Mouse (Mus musculus) liver, embryonic 16.5 days (tissue): ENCODE data around the gene Rab9. TPM values are rescaled to one million over a fixed set of nuclear protein-coding genes. Genes with fewer than 3 reads are reported as not detected.

Experiments used
- ATAC-seq: fragments of 200-750 bp; cut with Nextera tagmentation; 2 replicates; pipeline ENCODE4 v1.8.0; 2017; ENCODE audit warnings: low read depth, mild to moderate bottlenecking, moderate number of reproducible peaks, moderate library complexity
- H3K27ac ChIP-seq: fragments of 300-500 bp; sonication (generic); 2 replicates; pipeline ENCODE4 v1.5.1; 2014; ENCODE audit warnings: mild to moderate bottlenecking, low read length
- H3K27me3 ChIP-seq: fragments of 300-500 bp; sonication (generic); 2 replicates; pipeline ENCODE4 v1.6.1; 2014; ENCODE audit warnings: low read depth, low read length, mixed read lengths; ENCODE audit not compliant: control insufficient read depth, insufficient read depth
- H3K36me3 ChIP-seq: fragments of 300-500 bp; sonication (generic); 2 replicates; pipeline ENCODE4 v1.6.1; 2014; ENCODE audit warnings: mild to moderate bottlenecking; ENCODE audit not compliant: control insufficient read depth, insufficient read depth
- H3K4me1 ChIP-seq: fragments of 300-500 bp; sonication (generic); 2 replicates; pipeline ENCODE4 v1.6.1; 2014; ENCODE audit warnings: low read depth, low read length, mixed read lengths; ENCODE audit not compliant: control insufficient read depth
- H3K4me2 ChIP-seq: fragments of 300-500 bp; sonication (generic); 2 replicates; pipeline ENCODE4 v1.6.1; 2014; ENCODE audit warnings: low read depth, low read length, mixed read lengths
- H3K4me3 ChIP-seq: fragments of 300-500 bp; sonication (generic); 2 replicates; pipeline ENCODE4 v1.5.1; 2014; ENCODE audit warnings: low read depth, mild to moderate bottlenecking, low read length
- H3K9ac ChIP-seq: fragments of 300-500 bp; sonication (generic); 2 replicates; pipeline ENCODE4 v1.6.1; 2014; ENCODE audit warnings: low read depth, low read length
- H3K9me3 ChIP-seq: fragments of 300-500 bp; sonication (generic); replicated peaks from 2 replicates; pipeline ENCODE4 v1.6.1; 2016; ENCODE audit warnings: low read length; ENCODE audit not compliant: control insufficient read depth
- WGBS: fragments of 180-500 bp; shearing (Covaris S2); extraction: QIAGEN DNeasy Blood & Tissue Kit; methylation state at CpG from one replicate; pipeline ENCODE4 v1.1.7; 2014; ENCODE audit not compliant: insufficient replicate concordance; 5-methylcytosine and 5-hydroxymethylcytosine counted together
- polyA plus RNA-seq: library from polyadenylated mRNA; unstranded; fragments of >200 nt; fragmentation: Nextera tagmentation; extraction: Ambion mirVana; gene quantifications from 2 replicates; pipeline ENCODE4 v1.2.1, GENCODE M21; 2015

Gene Rab9
- polyA plus RNA-seq, 1 experiment from 2014 or later, result 22.7 TPM

DNA sequence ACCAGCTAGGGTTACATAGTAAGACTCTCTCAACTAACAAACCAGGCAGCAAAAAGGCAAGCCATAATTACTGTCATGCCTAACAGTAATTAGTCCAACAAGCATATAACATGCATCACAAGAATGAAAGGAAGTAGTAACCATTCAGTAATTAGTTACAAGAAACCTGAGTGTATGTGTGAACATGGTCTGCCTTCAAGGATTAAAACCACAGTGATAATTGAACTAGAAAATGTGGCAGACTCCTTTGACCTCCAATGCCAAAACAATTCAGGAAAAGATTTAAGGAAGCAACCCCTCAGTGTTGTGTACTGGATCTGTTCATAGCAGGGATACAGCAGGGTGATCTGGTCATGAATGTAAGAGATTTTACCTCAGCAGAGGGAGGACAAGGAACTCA is 31.4 kb upstream of the Rab9 start:
- Histone ChIP-seq H3K27ac (no peak overlapping the region), H3K9ac (no peak overlapping the region), H3K27me3 (no peaks in the 10 kb centered on the region), H3K4me1 (peaks cover 7% of the 10 kb centered on the region), H3K9me3 (no peaks in the 10 kb centered on the region), H3K36me3 (no peaks in the 10 kb centered on the region), H3K4me2 (peak overlapping the region; percentile 55; the same call in 1 of the 2 replicates), H3K4me3 (no peak overlapping the region)
- no peak for ATAC-seq

DNA sequence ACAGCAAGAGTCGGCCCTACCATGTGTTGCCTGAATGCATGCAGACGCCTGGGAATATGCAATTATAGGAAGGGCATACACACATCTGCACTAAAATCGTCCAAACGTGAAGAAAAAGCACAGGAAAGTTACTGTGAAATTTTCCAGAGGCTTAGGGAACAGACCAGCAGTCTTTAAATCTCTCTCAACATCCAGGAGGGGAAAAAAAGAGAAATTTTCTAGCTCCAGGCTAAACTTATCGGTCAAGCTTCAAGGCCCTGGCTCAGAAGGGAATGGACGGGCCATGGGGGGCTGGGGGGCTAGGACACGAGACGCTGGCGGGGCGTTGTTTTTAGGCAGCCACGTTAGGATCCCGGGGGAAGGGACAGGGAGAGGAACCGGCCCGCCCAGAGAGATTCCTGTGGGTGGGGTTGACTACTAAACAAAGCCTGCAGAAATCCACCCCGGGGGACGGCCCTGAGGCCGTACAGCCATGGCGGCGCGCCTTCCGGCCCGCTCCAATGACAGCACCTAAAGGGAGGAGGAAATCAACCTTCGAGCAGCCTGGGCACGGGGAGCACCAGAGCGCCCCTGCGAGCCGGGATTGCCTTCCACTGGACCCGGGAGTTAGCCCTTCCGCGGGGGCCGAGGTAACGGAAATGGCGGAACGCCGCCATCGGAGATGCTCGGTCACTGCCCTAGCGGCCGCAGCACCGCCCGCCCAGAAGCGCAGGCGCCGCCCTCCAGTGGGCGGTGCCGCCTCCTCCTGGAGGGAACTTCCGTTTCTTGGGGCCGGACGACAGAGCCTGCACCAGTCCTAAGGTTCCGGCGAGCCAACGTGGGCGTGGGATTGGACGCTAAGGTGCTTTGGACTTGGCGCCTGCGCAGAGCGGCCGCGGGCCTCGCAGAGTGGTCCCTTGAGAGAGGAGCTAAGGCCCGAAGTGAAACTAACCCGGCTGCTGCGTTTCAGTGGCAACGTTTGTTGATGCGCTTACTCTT is 30.4 kb upstream of the Rab9 start:
- no peaks in the 10 kb centered on the region for H3K36me3 ChIP-seq
- peaks cover 7% of the 10 kb centered on the region for H3K4me1 ChIP-seq
- 25% methylated on average over 65 of the region's 65 CpGs for WGBS
- peak overlapping the region; percentile 65 for H3K4me2 ChIP-seq
- no peaks in the 10 kb centered on the region for H3K9me3 ChIP-seq
- no peaks in the 10 kb centered on the region for H3K27me3 ChIP-seq
- ATAC-seq, result peak; percentile 97
- peak overlapping the region; percentile 76 for H3K4me3 ChIP-seq
- peak overlapping the region; percentile 80 for H3K9ac ChIP-seq
- peak overlapping the region; percentile 90 for H3K27ac ChIP-seq

- no peak overlapping the region for H3K27ac ChIP-seq
- no peak overlapping the region for H3K9ac ChIP-seq
- H3K36me3 ChIP-seq, result peaks cover 2% of the 10 kb centered on the region; the same call in 1 of the 2 replicates
- H3K4me2 ChIP-seq, result no peak overlapping the region
- no peaks in the 10 kb centered on the region for H3K9me3 ChIP-seq
- WGBS, result 51% methylated on average over 2 of the region's 2 CpGs
- H3K4me3 ChIP-seq, result no peak overlapping the region
- ATAC-seq, result no peak
- H3K4me1 ChIP-seq, result no peaks in the 10 kb centered on the region
- H3K27me3 ChIP-seq, result no peaks in the 10 kb centered on the region
Observed at GRCm38 (mm10) chrX:166504421-166504820, 24.8 kb upstream of the Rab9 start.

GRCm38 (mm10) chrX:166499496-166500190 is 20.0 kb upstream of the Rab9 start:
- H3K9ac ChIP-seq, result no peak overlapping the region
- H3K27me3 ChIP-seq, result no peaks in the 10 kb centered on the region
- ATAC-seq, result no peak
- H3K4me2 ChIP-seq, result no peak overlapping the region
- H3K4me3 ChIP-seq, result no peak overlapping the region
- 34% methylated on average over 1 of the region's 1 CpGs for WGBS
- H3K36me3 ChIP-seq, result peaks cover 2% of the 10 kb centered on the region; the same call in 1 of the 2 replicates
- H3K27ac ChIP-seq, result no peak overlapping the region
- H3K4me1 ChIP-seq, result no peaks in the 10 kb centered on the region
- no peaks in the 10 kb centered on the region for H3K9me3 ChIP-seq

DNA sequence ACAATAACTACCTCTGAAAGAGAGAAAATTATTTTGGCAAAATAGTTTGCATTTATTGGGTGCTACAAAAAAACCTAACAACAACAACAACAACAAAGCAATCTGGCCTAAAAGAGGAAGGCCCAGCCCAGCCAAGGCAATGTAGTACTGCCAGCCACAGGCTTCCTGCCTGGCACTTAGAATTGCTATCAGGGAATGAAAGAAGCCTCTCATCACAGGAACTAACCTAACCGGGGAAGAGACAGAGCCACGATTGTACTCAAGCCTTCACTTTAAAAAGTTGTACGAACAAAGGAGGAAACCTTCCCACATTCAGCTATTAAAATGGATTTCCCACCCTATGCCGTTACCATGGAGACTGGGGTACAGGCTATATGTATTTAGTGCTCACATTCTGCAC is 18.1 kb upstream of the Rab9 start:
- ATAC-seq, result no peak
- Histone ChIP-seq H3K27me3 (no peaks in the 10 kb centered on the region), H3K9ac (no peak overlapping the region), H3K4me1 (no peaks in the 10 kb centered on the region), H3K4me2 (no peak overlapping the region), H3K4me3 (no peak overlapping the region), H3K36me3 (peaks cover 2% of the 10 kb centered on the region; the same call in 1 of the 2 replicates), H3K27ac (no peak overlapping the region), H3K9me3 (no peaks in the 10 kb centered on the region)
- WGBS, result 45% methylated on average over 4 of the region's 4 CpGs

DNA sequence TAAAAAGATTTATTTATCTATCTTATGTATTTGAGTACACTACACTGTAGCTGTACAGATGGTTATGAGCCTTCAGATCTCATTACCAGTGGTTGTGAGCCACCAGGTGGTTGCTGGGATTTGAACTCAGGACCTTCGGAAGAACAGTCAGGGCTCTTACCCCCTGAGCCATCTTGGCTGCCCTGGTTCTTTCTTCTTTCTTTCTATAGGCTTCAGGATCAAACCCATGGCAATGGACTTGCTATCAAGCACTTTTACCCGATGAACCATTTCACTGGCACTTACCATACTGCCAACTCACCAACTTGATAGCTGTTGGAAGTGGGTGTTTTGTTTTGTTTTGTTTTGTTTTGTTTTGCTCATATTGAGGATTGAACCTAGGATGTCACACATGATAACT is 15.4 kb upstream of the Rab9 start:
- ATAC-seq, result no peak
- H3K27ac ChIP-seq, result no peak overlapping the region
- H3K36me3 ChIP-seq, result no peaks in the 10 kb centered on the region
- 58% methylated on average over 2 of the region's 2 CpGs for WGBS
- no peaks in the 10 kb centered on the region for H3K27me3 ChIP-seq
- H3K9ac ChIP-seq, result no peak overlapping the region
- H3K9me3 ChIP-seq, result no peaks in the 10 kb centered on the region
- H3K4me1 ChIP-seq, result no peaks in the 10 kb centered on the region
- no peak overlapping the region for H3K4me3 ChIP-seq
- no peak overlapping the region for H3K4me2 ChIP-seq

GRCm38 (mm10) chrX:166478631-166479364 is 869 bp downstream of the Rab9 start:
- WGBS, result 19% methylated on average over 28 of the region's 28 CpGs
- Histone ChIP-seq H3K36me3 (no peaks in the 10 kb centered on the region), H3K9ac (peak overlapping the region; percentile 77), H3K4me1 (no peaks in the 10 kb centered on the region; the same call in 1 of the 2 replicates), H3K9me3 (no peaks in the 10 kb centered on the region), H3K27ac (peak overlapping the region; percentile 61), H3K4me3 (peak overlapping the region; percentile 78), H3K27me3 (no peaks in the 10 kb centered on the region), H3K4me2 (peak overlapping the region; percentile 65)
- peak; percentile 24 for ATAC-seq

- Histone ChIP-seq H3K9me3 (no peaks in the 10 kb centered on the region), H3K27me3 (no peaks in the 10 kb centered on the region), H3K4me2 (peak overlapping the region; percentile 26; the same call in 1 of the 2 replicates), H3K27ac (no peak overlapping the region), H3K36me3 (no peaks in the 10 kb centered on the region), H3K4me1 (no peaks in the 10 kb centered on the region; the same call in 1 of the 2 replicates), H3K9ac (no peak overlapping the region), H3K4me3 (no peak overlapping the region)
- no peak for ATAC-seq
- 69% methylated on average over 6 of the region's 6 CpGs for WGBS
Observed at GRCm38 (mm10) chrX:166477393-166477792, 2.3 kb downstream of the Rab9 start.
